Mouse (Mus musculus): Measurements from ENCODE around the gene Ubxn2a.

GRCm38 (mm10) chr12:4953156-4953555 is 45.7 kb upstream of the Ubxn2a start:
- TF ChIP-seq POLR2A (IDR thresholded peaks at IDR 0.05; ENCODE audit: control insufficient read depth in 1 of 2, insufficient read depth in 1 of 2, low read depth in 1 of 2, low read length in 2 of 2, poor library complexity in 1 of 2) (no peak), CTCF (IDR thresholded peaks at IDR 0.05 in 2 of 3, conservative IDR thresholded peaks at IDR 0.05 in 1 of 3; ENCODE audit: control insufficient read depth in 1 of 3, insufficient read depth in 1 of 3, low read depth in 2 of 3, low read length in 3 of 3, poor library complexity in 1 of 3, severe bottlenecking in 1 of 3) (no peak), MAX (IDR thresholded peaks at IDR 0.05; ENCODE audit: low read length) (no peak), SIN3A (IDR thresholded peaks at IDR 0.05; ENCODE audit: low read length) (no peak), NELFE (IDR thresholded peaks at IDR 0.05; ENCODE audit: low read depth, low read length) (no peak), GATA1 (IDR thresholded peaks at IDR 0.05; ENCODE audit: low read depth, low read length) (no peak), MYC (IDR thresholded peaks at IDR 0.05; ENCODE audit: low read depth, low read length) (no peak)
